Mouse (Mus musculus) retina, postnatal 7 days (tissue): ENCODE measurements around the gene Hc.

Source experiments
- DNase-seq: peaks from one replicate; pipeline ENCODE4 v3.0.0-alpha.2; 2012; ENCODE audit warnings: low read depth, low spot score

Hc gene

DNA sequence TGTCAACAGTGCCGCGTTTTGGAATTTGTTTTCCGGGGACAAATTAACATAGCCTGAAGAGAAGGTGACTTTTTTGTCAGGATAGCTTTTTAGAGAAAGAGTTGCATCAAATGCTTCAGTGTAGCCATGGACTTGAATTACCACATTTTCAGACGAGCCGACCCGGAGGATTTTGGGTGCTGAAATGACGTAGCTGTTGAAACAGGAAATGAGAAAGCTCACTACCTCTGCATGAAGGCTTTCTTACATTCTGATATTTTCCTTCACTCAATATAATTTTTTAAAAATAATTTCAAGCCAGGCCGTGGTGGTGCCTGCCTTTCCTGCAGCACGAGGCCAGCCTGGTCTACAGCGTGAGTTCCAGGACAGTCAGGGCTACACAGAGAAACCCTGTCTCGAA lies 4.0 kb downstream of the Hc start:
- no peak for DNase-seq

DNA sequence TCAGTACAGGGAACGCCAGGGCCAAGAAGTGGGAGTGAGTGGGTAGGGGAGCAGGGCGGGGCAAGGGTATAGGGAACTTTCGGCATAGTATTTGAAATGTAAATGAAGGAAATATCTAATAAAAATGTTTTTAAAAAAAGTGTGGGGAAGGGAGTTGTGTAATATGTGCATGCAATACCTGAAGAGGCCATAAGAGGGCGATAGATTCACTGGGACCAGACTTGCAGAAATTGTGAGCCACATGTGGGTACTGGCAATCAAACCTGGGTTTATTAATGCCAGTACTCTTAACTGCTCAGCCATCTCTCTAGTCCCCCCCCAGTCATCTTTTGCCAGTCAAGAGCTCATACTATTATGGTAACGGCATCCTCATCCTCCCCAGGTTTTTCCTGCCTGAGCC lies 12.4 kb downstream of the Hc start:
- no peak for DNase-seq

DNA sequence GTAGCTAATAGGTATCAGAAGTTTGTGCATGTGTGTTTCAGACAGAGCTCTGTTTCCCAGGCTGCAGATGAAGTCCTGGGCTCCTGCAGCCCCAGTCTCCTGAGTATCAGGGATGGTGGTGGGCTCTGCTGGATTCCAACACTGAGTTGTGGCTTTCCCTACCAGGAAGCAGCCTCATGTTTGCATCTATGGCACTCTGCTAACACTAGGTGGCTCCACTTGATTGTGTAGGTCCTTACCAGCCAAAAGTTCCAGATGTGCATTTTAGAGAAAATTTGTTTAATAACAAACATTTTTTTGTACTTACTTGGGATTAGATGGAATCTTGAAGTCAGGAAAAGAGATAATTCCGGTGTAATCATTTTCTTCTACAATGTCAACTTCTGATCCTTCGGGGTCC lies 16.3 kb downstream of the Hc start:
- DNase-seq, result no peak

DNA sequence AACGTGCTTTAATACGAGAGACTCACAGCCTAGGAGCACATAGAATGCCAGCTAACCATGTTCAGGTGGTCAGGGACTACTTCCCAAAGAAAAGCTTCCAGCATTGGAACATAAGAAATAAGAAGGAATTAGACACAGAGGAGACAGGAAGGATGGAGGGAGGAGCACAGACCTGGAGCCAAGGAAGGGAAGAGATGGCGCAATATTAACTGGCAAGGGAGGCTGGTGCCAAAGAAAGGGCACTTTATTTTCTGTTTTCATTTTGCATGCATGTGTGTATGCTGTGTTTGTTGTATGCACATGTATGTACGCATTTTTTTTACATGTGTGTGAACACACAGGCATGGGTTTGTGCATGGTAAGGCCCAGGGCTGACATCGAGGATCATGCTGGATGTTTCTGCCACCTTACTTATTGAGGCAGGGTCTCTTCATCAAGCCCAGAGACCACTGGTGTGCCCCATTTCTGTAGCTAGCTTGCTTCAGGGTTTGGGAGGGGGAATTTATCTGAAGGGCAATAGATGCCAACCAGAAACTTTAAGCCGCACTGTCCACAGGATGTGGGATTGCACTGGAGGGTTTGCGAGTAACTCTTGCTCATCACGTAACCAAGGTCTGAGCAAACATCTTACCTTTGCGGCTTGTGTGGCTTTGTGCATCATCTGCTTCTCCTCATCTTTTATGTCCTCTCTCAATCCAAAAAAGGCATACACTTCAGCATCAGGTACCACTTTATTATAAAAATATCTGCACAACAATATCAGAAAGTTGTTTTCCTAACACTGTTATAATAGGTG lies 22.5 kb downstream of the Hc start:
- DNase-seq, result no peak

DNA sequence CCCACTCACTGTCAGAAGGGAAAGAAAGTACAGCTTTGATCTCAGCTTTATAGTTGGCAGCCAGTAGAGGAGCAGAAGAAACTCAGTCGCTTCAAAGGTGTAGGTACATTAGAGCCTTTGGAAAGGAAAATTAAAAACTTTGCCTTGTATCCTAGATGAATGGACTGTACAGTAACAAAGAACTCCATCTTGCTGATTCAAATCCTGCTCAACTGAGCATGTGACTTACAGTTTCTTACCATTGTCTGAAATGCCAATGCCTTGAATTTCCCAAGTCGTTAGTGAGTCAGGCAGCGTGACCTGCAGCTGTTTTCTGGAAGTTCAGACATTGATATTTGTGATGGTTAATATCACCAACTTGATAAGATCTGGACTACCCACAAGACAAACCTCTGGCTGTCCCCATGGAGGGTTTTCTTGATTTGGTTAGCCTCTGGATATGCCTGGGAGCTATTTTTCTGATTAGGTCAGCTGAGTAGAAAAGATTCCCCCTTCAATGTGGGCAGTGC lies 36.5 kb downstream of the Hc start:
- DNase-seq, result no peak

DNA sequence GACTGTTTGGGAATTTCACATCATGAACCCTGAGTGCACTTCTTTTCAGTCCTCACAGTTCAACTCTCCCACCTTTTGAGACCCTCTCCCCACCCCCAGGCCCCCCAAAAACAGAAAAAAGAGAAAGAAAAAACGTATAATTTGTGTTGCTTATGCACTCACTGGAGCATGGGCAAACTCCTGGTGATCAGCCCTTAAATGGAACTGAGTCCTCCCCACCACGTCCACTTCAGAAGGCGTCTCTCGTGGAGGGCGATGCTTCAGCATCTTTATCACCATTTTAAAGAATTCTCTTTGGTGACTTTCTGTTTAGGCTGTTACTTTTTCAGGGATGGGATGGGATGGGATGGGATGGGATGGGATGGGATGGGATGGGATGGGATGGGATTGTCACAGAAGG lies 39.4 kb downstream of the Hc start:
- DNase-seq, result no peak

DNA sequence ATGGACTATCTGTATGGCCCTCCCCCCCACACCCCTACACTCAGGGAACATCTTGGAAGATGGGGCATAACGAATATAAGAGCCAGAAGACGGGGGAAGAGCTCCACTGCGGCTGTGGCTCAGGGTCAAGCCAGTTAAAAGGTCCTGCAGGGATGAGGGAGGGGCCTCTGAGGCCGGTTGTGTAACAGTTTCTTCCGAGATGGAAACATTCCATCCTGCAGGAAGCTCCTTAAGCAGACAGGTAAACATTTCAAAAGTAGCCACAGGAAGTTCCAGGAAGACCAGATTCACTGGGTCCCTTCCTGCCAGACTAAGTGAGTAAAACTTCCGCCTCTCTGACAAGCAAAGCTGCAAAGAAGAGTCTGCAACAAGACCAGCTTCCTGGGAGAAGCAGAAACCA lies 45.4 kb downstream of the Hc start:
- no peak for DNase-seq

DNA sequence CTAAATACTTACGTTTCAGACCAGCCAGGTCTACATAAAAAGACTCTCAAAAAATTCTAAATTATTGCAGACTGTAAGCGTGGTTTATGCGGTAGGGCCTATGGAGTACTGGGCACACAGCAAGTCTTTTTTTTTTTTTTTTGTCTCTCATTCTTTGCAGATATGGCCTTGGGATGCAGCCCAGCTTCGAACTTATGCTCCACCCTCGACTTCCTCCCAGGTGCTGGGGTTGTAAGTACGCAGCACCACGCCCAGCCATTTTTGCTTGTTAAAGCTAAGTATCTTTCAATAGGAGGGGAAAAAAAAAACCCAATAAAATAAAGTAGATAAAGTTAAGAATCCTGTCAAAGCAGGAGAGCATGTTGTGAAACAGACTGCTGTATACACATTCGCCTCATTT lies 49.6 kb downstream of the Hc start:
- DNase-seq, result no peak

DNA sequence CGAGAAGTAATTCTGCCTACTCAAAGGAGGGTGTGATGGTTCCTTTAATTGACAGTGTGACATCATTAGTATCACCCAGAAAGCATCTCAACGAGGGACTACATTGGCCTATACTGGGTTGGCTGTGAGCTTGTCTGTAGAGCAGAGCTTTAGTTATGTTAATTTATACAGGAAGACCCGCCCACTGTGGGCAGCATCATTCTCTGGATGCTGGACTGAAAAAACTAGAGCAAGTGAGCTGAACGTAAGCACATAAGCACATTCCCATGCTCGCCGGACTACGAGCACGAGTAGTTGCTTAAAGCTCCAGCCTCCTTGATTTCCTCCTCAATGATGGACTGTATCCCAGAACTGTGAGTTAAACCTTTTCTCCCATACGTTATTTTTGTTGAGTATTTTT lies 62.3 kb downstream of the Hc start:
- no peak for DNase-seq

DNA sequence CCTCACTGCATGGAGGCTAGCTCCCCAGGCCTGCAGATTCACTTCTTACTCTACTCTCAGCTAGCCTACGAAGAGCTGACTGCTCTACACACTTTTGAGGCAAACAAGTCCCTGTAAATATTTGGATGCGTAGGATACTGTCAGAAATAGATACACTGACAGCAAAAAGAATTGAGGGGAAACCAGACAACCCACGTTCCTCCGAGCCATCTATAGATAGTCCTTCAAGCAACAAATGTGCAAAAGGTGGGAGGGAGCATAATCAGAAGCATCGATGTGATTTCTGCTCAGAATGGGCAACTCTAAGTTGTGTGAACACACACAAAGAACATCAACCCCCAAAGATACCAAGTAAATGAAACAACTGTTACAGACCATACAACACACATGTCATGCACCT lies 64.7 kb downstream of the Hc start:
- DNase-seq, result no peak

DNA sequence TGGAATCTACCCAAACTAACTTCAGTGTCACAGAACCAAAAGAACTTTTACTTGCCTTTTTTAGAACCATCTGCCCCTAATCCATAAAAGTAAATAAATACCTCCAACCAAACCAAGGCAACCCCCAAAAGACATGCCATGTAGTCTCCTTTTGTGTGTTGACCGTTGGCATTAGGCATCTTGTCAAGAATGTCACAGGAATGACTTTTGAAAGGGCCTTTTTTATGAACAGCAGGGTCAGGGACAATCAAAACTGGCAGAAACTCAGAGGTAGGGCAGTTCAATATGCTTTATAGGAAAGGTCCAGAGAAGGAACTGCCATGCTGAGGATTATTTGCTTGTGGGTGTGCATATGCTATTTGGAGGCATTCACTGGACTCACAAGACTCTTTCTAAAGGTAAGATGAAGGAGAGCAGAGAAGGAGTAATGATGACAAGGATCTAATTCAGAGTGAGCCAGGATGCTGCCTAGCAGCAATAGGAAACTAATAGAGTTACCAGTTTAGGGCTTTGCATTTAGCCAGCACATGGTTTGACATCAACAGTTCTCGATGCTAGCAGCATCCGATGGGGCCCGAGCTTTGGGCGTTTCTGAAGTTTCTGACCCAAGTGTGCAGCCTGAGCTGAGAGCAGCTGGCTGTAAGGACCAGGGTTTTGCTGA lies 67.4 kb downstream of the Hc start:
- no peak for DNase-seq

DNA sequence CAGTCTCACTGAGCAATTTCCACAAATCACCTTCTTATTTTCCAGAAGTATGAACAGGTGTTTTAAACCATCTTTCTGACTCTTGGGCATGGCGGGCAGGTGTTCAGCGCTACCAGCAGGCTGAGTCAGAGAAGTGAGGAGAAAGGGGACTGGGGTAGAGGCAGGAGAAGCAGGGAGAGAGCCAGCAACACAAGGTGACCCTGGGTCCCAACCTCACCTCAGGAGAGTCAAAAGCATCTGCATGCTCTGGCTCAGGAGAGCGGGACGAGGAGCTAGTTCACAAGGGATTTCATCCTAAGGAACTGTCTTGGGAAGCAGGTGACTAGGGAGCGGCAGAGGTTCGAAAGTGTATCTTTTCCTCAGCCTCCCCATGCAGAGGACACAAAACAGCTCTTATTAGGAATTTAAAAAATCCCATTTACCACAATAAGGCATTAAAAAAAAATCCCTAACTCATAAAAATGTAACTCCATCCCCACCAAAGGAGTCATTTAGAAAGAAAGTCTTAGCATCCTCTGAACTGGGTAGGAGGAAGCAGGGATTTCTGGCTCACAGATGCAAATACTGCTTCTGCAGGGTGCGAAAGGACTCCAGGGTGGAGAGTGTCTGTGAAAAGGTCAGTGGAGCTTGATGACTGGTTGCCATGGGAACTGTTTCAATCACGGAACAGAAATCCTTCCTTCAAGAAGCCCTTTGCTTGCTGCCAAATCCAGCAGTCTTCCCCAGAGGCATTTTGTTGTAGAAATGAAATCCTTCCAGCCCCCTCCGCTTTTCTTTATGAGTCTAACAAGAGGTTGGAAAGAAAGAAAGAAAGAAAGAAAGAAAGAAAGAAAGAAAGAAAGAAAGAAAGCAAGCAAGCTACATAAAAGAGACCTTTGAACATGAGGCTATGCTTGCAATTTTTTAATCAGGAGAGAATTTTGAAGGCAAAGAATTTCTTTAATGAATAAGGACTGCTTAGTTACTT lies 68.2 kb downstream of the Hc start:
- no peak for DNase-seq

DNA sequence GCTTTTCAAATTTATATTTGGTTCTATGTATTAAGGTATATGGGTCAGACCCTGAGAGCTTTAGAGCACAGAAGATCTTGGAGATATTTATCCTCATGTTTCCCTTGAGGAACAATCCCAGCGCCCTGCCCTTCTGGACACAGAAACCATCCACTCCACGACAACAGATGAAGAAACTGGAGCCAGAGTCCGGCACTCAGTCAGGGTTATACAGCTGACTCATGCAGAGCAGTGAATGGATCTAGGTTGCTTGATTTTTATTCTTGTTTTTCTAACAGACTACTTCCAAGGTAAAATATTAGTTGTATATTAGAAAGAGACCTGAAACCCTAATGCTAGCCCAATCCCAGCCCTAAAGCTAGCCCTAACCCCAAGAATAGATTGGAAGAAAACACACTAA lies 69.3 kb downstream of the Hc start:
- DNase-seq, result no peak

DNA sequence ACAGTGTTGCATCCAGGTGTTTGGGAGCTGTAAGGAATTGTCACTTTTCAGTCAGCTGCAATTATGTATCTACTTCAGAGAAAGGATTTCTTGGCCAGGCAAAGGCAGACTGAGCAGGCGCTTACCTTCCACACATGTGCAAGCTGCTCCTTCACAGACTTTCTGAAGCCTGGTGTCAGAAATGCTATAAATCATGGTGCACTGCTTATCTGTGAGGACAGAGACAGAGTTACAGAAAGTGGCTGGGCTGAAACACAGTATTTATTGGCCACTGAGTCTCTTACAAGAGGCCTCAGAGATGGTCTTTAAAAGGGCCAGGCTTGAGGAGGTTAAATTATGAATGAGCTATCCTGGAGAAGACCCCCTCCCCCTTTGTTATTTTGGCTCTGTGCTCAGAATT lies 71.5 kb downstream of the Hc start:
- no peak for DNase-seq

DNA sequence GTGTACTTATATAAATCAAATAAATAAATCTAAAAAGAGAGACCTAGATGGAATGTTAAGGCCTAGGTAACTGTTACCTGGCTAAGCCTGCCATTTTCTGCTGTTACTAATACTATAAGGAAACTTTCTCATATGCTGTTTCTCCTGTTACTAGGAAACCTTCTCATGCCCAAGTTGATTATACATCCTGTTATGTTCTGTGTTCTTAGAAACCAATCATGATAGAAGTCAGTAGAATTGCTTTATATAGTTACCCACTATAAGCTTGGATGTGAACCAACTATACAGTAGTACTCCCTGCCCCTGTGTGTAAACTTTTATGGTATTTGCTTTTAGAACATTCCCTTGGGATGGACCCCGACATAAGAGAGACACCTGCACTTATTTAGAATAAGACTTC lies 73.6 kb downstream of the Hc start:
- DNase-seq, result no peak

DNA sequence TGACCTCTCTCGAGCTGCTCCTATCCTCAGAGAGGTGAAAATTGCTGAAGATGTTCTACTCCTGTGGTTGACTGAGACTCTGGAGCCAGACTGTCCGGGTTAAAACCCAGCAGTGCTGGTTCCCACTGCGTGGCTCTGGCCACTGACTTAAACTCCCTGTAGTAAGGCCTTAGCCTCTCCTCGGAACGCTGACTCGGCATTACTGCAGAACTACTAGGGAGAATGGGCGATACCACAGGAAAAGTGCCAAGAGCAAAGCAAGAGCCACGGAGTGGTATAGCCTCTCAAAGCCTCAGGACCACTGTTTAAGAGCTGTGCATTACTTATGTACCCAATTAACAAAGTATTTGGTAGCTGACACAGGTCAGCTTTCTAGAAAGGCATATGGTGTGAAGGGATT lies 76.4 kb downstream of the Hc start:
- DNase-seq, result no peak

DNA sequence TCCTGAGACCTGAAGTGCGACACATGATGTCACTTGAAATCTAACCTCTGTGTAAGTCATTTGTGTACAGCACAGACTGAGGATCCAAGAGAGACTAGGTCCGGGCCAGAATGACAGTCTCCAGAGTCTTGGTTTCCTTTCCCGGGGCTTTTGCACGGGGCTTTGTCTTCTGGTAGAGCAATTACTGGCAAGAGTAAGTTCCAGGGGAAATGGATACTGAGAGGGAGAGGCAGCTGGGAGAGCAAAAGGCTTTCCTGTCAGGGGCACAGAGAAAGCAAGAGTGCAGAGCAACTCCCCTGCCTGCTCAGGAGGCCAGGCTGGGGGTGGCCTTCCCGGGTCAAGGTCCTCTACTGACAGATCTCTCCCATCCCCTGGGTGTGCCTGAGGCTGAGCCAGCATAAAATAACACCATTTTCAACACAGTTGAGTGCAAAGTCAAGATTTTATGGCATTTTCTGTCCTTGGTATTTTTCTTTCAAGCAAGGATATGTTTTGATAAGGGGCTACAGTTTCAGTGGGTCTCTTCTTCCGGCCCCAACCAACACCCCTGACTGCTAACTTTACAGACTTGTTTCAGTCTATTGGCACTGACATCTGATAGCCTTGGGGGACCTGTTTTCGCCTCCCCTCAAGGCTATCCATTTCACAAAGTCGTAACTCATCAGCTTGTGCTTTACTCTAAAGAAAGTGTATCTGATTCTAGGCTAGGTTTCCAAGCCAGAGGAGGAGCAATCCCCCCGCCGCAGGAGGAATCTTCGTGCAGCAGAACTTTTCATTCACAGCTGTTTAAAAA lies 78.1 kb downstream of the Hc start:
- DNase-seq, result no peak

DNA sequence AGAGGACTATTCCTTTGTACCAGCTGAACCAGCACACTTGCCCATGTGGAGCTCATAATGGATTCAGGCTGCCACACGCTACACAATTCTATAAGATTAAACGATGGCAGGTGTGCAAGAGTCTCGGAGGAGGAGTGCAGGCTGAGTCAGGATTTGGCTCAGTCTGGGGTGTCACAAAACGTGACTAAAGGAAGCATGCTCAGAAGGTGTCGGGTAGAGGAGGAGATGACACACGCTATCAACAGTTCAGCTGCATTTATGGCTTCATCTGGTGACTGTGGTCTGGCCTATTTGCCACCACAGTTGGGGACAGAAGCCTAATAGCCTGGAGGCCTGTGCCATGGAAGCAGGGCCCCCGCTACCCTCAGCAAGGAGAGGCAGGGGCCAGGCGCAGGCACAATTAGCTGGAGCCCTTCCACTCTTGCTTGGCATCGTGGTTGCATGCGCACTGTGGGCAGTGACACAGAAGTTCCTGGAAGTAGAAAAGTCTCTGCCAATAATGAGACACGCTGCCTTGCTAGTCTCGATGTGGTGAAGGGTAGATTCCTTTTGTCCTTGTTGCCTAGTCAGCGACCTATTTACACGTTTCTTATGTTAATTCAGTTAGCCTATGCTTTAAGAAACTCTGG lies 79.0 kb downstream of the Hc start:
- DNase-seq, result no peak

DNA sequence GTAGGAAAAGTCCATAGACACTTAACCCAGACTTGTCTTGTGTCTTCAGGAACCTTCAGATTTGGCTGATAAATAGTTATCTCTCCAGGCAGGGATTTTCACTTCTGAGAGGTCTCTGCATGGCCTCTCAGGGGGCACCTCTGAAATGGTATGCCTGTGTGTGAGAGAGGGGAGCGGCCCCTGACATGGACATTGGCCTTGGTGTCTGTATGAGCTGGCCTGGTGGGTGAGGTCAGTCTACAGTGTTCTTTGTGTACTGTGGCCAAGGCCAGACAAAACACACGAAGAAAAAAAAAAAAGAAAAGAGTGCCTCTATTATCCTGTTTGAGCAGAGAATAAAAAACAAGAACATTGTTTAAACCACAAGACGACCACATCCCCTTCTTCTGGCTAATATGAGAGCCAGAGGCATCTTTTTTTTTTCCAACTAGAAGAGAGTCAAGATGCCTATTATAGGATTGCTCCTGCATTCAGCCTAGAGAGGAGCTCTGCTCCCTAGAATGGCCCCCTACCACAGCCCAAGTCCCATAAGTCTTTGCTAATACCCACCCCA lies 81.7 kb downstream of the Hc start:
- no peak for DNase-seq

DNA sequence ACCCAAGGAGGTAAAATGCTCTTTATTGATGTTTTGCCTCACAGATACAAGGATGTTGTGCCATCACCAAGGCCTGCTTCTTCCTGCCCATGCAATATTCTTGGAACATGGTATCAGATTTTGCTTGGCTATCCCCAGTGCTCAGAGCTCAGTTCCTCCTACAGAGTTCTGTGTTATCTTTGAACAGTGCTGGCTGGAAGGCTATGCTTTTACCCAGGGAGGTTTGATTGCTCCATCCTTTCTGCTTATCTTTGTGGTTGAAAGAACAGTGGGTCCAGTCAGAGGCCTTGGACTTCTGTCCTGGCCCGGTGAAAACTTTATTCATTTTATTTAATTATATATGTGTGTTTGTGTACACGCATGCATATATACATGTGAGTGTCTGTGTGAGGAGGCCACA lies 83.0 kb downstream of the Hc start:
- DNase-seq, result no peak
